Mouse (Mus musculus) embryonic facial prominence, embryonic 14.5 days (tissue): ENCODE results near the gene Snrnp48. TPM values are rescaled to one million over a fixed set of nuclear protein-coding genes. Genes with fewer than 3 reads are reported as not detected.

Source experiments
- ATAC-seq: fragments of 200-750 bp; cut with Nextera tagmentation; 2 replicates; pipeline ENCODE4 v1.8.0; 2017; ENCODE audit warnings: low read depth, moderate number of reproducible peaks, moderate TSS enrichment
- DNase-seq: peaks from one replicate; pipeline ENCODE4 v3.0.0-alpha.2; 2015; ENCODE audit warnings: low spot score
- H3K27ac ChIP-seq: fragments of 300-500 bp; sonication (generic); replicated peaks from 2 replicates; pipeline ENCODE4 v1.5.1; 2014; ENCODE audit warnings: low read depth, mild to moderate bottlenecking, low read length, moderate library complexity
- H3K27me3 ChIP-seq: fragments of 300-500 bp; sonication (generic); replicated peaks from 2 replicates; pipeline ENCODE4 v1.6.1; 2014; ENCODE audit warnings: low read length; ENCODE audit not compliant: control insufficient read depth, insufficient read depth
- H3K36me3 ChIP-seq: fragments of 300-500 bp; sonication (generic); 2 replicates; pipeline ENCODE4 v1.6.1; 2014; ENCODE audit warnings: low read length, mixed read lengths; ENCODE audit not compliant: control insufficient read depth, insufficient read depth
- H3K4me1 ChIP-seq: fragments of 300-500 bp; sonication (generic); 2 replicates; pipeline ENCODE4 v1.6.1; 2014; ENCODE audit warnings: antibody characterized with exemption, low read length; ENCODE audit not compliant: control insufficient read depth, insufficient read depth
- H3K4me2 ChIP-seq: fragments of 300-500 bp; sonication (generic); 2 replicates; pipeline ENCODE4 v1.6.1; 2014; ENCODE audit warnings: low read depth, mild to moderate bottlenecking, low read length, moderate library complexity, mixed read lengths
- H3K4me3 ChIP-seq: fragments of 300-500 bp; sonication (generic); 2 replicates; pipeline ENCODE4 v1.5.1; 2014; ENCODE audit warnings: low read depth, mild to moderate bottlenecking, low read length
- H3K9ac ChIP-seq: fragments of 300-500 bp; sonication (generic); 2 replicates; pipeline ENCODE4 v1.6.1; 2014; ENCODE audit warnings: low read depth, mild to moderate bottlenecking, low read length, moderate library complexity, mixed read lengths
- H3K9me3 ChIP-seq: fragments of 300-500 bp; sonication (generic); 2 replicates; pipeline ENCODE4 v1.6.1; 2016; ENCODE audit warnings: low read length; ENCODE audit not compliant: control insufficient read depth
- WGBS: fragments of 180-500 bp; shearing (Covaris S2); extraction: QIAGEN DNeasy Blood & Tissue Kit; methylation state at CpG from one replicate; pipeline ENCODE4 v1.1.7; 2014; 5-methylcytosine and 5-hydroxymethylcytosine counted together
- polyA plus RNA-seq: library from polyadenylated mRNA; unstranded; fragments of >200 nt; fragmentation: Nextera tagmentation; extraction: Ambion mirVana; gene quantifications from 2 replicates; pipeline ENCODE4 v1.2.1, GENCODE M21; 2014

Gene Snrnp48
- polyA plus RNA-seq: 30.1 and 31.1 TPM in 2 replicates

DNA sequence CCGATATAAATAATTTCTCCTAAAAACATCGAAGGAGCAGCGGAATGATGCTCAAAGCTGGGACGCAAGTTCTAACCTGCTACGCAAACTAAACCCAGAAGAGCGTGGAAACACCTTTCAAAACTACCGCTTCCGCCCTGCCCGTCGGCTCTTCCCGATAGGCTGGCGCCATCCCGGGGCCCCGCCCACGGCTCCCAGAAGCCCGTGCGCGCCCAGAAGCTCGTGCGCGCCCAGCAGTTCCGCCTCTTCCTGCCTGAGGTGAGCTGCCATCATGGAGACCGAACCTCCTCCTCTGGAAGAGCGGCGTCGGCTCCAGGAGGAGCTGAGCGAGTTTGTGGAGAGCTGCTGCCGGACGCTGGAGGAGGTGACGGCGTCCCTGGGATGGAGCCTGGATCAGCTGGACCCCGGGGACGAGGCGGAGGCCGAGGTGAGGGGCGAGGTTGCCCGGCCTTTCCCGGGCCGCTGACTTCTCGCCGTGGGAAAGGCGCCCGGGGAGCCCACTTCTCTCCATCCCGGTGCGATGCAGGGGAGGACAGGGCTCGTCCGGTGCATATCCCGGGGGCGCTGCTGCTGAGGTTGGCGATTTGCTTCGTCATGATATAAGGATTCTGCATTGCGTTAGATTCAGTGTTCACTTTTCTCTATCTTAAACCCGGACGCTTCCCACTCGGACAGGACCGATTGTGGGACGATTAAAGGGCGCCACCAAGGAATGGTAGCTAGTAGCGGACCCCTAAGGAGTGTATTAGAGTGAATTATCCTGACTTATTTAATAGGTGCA is at the start of gene Snrnp48:
Gene Snrnp48, plus strand, starts transcription at position 237 of the 781 bp plus-strand sequence.
- under 1% methylated on average over 44 of the region's 59 CpGs for WGBS
- peak within 1 kb of the TSS; percentile 88 for H3K27ac ChIP-seq
- peak within 1 kb of the TSS; percentile 62 for H3K4me2 ChIP-seq
- peak within 1 kb of the TSS; percentile 84 for H3K4me3 ChIP-seq
- H3K9me3 ChIP-seq: no peaks in the 10 kb centered on the region
- H3K9ac ChIP-seq: peak within 1 kb of the TSS; percentile 89
- peak; percentile 98 for ATAC-seq
- H3K27me3 ChIP-seq: no peaks in the 10 kb centered on the region
- peaks cover 4% of the 10 kb centered on the region; the same call in 1 of the 2 replicates for H3K4me1 ChIP-seq
- H3K36me3 ChIP-seq: no peaks in the 10 kb centered on the region; the same call in 1 of the 2 replicates
- DNase-seq: peak; percentile 97

DNA sequence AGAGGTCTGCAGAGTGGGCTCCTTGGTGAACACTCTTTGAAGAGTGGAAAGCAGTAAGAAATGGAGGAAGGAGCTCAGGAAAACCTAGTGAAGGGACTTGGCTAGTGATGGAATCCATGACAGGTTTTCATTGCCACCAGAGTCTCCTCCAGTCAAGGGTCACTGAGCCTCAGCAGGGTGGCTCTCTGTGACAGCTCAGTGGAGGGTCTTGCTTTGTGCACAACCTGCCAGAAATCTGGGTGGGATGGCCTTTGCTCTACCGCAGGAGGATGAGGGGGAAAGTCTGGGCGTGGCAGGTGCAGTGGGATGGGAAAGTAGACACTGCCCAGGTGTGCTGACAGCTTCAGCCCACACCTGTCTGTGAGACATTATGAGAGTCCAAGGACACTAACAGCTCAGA is 49.2 kb upstream of the Snrnp48 start:
- Histone ChIP-seq H3K9me3 (no peaks in the 10 kb centered on the region), H3K4me1 (peaks cover 19% of the 10 kb centered on the region), H3K27me3 (peaks cover 34% of the 10 kb centered on the region), H3K36me3 (no peaks in the 10 kb centered on the region), H3K27ac (no peak overlapping the region), H3K4me3 (no peak overlapping the region), H3K4me2 (no peak overlapping the region), H3K9ac (no peak overlapping the region)
- 12% methylated on average over 2 of the region's 2 CpGs for WGBS
- ATAC-seq (no peak), DNase-seq (no peak)

DNA sequence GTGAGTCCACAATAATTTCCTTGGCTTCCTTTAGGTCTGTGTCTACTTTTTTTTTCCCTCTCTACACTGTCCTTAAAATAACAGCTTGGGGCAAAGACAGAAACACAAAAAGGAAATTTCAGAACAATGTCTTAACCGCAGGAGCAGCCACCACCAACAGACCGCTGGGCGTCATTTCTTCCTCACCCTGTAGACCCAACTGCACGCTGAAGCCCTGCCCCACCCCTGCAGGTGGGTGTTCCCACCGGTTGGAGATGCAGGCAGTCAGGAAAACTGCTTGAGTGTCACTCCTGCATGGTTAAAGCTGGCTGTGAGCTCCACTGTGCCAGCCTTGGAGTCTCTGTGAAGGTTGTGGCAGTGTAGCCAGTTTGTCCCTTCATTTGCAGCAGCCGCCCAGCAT is 47.1 kb upstream of the Snrnp48 start:
- H3K9ac ChIP-seq: no peak overlapping the region
- peaks cover 2% of the 10 kb centered on the region; the same call in 1 of the 2 replicates for H3K4me1 ChIP-seq
- no peak overlapping the region for H3K4me3 ChIP-seq
- H3K36me3 ChIP-seq: no peaks in the 10 kb centered on the region
- DNase-seq (peak; percentile 39), ATAC-seq (no peak)
- H3K9me3 ChIP-seq: no peaks in the 10 kb centered on the region
- H3K4me2 ChIP-seq: peak overlapping the region; percentile 7; the same call in 1 of the 2 replicates
- 19% methylated on average over 6 of the region's 6 CpGs for WGBS
- peaks cover 13% of the 10 kb centered on the region for H3K27me3 ChIP-seq
- 0 out of 2 replicates have a peak overlapping the region, but pooled peaks have one; percentile 28 for H3K27ac ChIP-seq

DNA sequence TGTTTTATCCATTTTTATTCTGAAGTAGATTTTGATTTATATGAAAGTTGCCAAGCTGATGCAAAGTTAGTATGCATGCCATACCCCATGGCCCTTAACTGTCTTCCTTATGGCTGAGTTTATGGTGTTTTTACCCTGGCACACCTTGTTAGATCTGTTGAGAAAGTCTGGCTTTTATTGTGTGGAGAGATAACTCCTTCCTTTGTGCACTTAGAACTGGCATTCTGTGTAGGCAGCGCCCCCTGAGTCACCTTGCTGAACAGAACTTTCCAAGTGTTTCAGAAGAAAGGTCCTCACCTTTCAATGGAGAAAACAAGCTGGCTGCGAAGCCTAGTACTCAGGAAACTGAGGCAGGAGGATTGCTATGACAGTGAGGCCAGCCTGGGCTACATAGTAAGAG is 42.7 kb upstream of the Snrnp48 start:
- H3K4me1 ChIP-seq: no peaks in the 10 kb centered on the region
- ATAC-seq (no peak), DNase-seq (no peak)
- H3K4me3 ChIP-seq: no peak overlapping the region
- H3K9ac ChIP-seq: no peak overlapping the region
- 75% methylated on average over 2 of the region's 2 CpGs for WGBS
- H3K9me3 ChIP-seq: no peaks in the 10 kb centered on the region
- no peaks in the 10 kb centered on the region for H3K36me3 ChIP-seq
- H3K27ac ChIP-seq: peak overlapping the region; percentile 53
- no peaks in the 10 kb centered on the region; the same call in 1 of the 2 replicates for H3K27me3 ChIP-seq
- no peak overlapping the region for H3K4me2 ChIP-seq

DNA sequence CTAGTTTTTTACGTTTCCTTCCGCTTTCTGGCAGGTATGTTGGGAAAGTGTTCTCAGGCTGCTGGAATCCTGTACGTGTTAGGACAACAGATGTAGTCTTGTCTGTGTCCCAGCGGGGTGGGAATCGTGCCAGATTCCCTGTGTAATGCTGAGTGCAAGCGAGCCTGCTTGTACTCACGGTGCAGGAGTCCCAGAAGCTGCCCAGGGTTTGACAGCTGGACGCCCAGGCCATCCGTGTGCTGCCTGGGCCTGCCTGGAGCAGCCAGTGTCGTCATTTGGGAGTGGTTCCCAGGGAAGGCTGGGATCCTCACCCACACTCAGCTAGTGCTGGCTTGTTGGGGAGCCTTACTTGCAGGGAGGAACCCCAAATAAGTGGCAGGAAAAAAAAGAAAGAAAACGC is 42.1 kb upstream of the Snrnp48 start:
- DNase-seq (peak; percentile 95), ATAC-seq (peak; percentile 93)
- Histone ChIP-seq H3K4me2 (no peak overlapping the region), H3K9ac (no peak overlapping the region), H3K36me3 (no peaks in the 10 kb centered on the region), H3K27ac (peak overlapping the region; percentile 63; the same call in 1 of the 2 replicates), H3K4me3 (no peak overlapping the region), H3K9me3 (no peaks in the 10 kb centered on the region), H3K4me1 (no peaks in the 10 kb centered on the region), H3K27me3 (no peaks in the 10 kb centered on the region; the same call in 1 of the 2 replicates)
- WGBS: 30% methylated on average over 11 of the region's 11 CpGs

DNA sequence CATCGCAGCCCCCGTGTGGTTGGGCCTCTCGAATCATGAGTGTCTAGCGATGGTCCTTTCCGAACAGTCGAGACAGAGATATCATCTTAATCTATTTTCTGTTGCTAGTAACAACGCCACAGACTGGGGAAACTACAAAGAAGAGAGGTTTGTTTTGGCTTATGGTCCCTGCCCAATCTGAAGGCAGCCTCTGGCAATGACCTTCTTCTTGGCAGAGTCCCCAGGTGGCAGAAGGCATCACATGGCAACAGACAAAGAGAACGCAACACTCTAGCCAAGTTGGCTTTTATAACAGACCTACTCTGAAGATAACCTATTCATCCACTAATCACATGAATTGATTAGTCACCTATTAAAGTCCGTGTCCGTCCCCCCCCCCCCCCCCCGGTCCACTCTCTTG is 39.8 kb upstream of the Snrnp48 start:
- Histone ChIP-seq H3K9me3 (no peaks in the 10 kb centered on the region), H3K4me2 (no peak overlapping the region), H3K36me3 (no peaks in the 10 kb centered on the region), H3K4me3 (no peak overlapping the region), H3K27ac (no peak overlapping the region), H3K9ac (no peak overlapping the region), H3K4me1 (no peaks in the 10 kb centered on the region), H3K27me3 (no peaks in the 10 kb centered on the region)
- no peak for DNase-seq
- ATAC-seq: no peak
- 89% methylated on average over 11 of the region's 11 CpGs for WGBS

DNA sequence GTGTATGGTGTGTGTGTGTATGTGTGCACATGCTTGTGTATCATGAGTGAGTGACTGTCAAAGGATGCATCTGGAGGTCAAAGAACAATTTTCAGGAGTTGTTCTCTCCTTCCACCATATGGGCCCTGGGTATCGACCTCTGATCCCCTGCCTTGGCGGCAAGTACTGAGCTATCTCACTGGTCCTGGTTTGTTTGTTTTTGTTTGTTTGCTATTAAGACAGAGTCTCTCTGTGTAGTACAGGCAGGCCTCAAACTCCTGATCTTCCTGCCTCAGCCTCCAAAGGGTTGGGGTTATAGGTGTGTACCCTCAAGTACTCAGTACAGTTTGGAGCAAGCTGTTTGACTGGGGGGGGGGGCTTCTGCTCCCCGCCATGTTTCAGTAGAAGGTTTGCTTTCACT is 37.7 kb upstream of the Snrnp48 start:
- H3K9ac ChIP-seq: no peak overlapping the region
- DNase-seq (no peak), ATAC-seq (no peak)
- H3K9me3 ChIP-seq: no peaks in the 10 kb centered on the region
- H3K27ac ChIP-seq: no peak overlapping the region
- H3K4me3 ChIP-seq: no peak overlapping the region
- H3K4me1 ChIP-seq: no peaks in the 10 kb centered on the region
- no peaks in the 10 kb centered on the region for H3K27me3 ChIP-seq
- no peaks in the 10 kb centered on the region for H3K36me3 ChIP-seq
- WGBS: 82% methylated on average over 3 of the region's 3 CpGs
- H3K4me2 ChIP-seq: no peak overlapping the region

DNA sequence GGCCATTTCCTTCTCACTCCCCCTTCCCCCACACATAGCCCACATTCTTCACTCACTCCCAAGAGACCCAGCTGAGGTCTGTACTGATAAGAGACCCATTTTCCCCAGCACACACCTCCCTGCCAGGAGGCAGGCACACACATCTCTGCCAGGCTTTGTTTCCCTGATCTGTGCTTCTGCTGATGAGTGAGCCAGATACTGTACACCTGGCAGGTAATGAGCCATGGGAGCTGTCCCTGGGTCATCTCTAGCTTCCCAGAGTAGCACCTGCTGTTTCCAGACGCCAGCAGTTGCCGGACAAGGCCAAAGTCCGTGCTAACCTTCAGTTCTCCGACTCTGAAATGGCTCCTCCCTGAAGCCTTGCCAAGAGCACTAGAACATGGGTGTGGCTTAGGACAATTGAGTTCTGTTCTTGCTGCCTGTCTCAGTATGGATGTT is 34.0 kb upstream of the Snrnp48 start:
- Histone ChIP-seq H3K36me3 (no peaks in the 10 kb centered on the region), H3K4me1 (no peaks in the 10 kb centered on the region), H3K9ac (no peak overlapping the region), H3K4me3 (no peak overlapping the region), H3K27ac (no peak overlapping the region), H3K9me3 (no peaks in the 10 kb centered on the region), H3K4me2 (no peak overlapping the region), H3K27me3 (no peaks in the 10 kb centered on the region)
- no peak for ATAC-seq
- peak; percentile 22 for DNase-seq
- WGBS: 39% methylated on average over 4 of the region's 4 CpGs
